ENCODE assay signal across 21 mouse cellular contexts in genomic region chr13:12337752-12338151, GRCm38 (mm10). TPM values are rescaled to one million over a fixed set of nuclear protein-coding genes. Genes with fewer than 3 reads are reported as not detected.
A peak's percentile ranks its signal among the peaks of the same experiment; 100 is the strongest.
DNase-seq lines count a peak whose midpoint lies in the region; ATAC-seq and TF ChIP-seq lines count a peak whose summit lies in the region.
"Had no signal": no experiment of that assay in that cellular context is flagged by ENCODE, and none has a peak within 500 bp of the region (broad histone marks: within the 10 kb centered on the region; RNA-seq: fewer than 3 reads in every experiment).

No protein-coding gene starts in this region.

- H3K79me2 ChIP-seq in heart, adult 2 months (replicated peaks; ENCODE audit: control insufficient read depth, insufficient read depth, low read length): no peaks in the 10 kb centered on the region; the same call in 1 of the 2 replicates

- intact Hi-C loops in heart, adult 2 months (cut with DNase I): loop anchor here (5.0 kb wide), 1 partner anchor 40 kb away; no protein-coding TSS in a partner anchor
- intact Hi-C loops in heart, postnatal 36 days (cut with DNase I): no loop called here

- peaks cover 3% of the 10 kb centered on the region for H3K4me1 ChIP-seq in heart, adult 2 months (ENCODE audit: control insufficient read depth, insufficient read depth, low read length)
- H3K4me1 ChIP-seq in heart, embryonic 14.5 days (ENCODE audit: control insufficient read depth in 2 of 2, insufficient read depth in 2 of 2, low read length in 2 of 2): peaks cover 6 to 28% of the 10 kb centered on the region in 2 experiments
- no peaks in the 10 kb centered on the region for H3K4me1 ChIP-seq in hindbrain, embryonic 11.5 days (replicated peaks; ENCODE audit: control insufficient read depth, insufficient read depth, low read length)
- 0 out of 2 replicates have a peak, but pooled peaks cover 2% of the 10 kb centered on the region for H3K4me1 ChIP-seq in midbrain, embryonic 16.5 days (ENCODE audit: control insufficient read depth, insufficient read depth, low read length)

- peak; percentile 83 for TF ChIP-seq POLR2A in heart, adult 2 months (IDR thresholded peaks at IDR 0.05; ENCODE audit: insufficient read depth, low read depth, low read length)

- H3K4me2 ChIP-seq in heart, embryonic 14.5 days (ENCODE audit: low read length): peak overlapping the region; percentile 81
- H3K4me2 ChIP-seq in hindbrain, embryonic 11.5 days (replicated peaks; ENCODE audit: low read depth, low read length): no peak overlapping the region
- no peak overlapping the region for H3K4me2 ChIP-seq in midbrain, embryonic 16.5 days (ENCODE audit: low read length)
- H3K4me2 ChIP-seq: limb, embryonic 12.5 days; lung, embryonic 15.5 days; midbrain, embryonic 11.5 days; neural tube, embryonic 13.5 days had no signal

- H3K9ac ChIP-seq in heart, adult 2 months (ENCODE audit: low read depth, low read length): peak overlapping the region; percentile 62
- H3K9ac ChIP-seq in heart, embryonic 14.5 days (ENCODE audit: low read length): peak overlapping the region; percentile 93
- no peak overlapping the region for H3K9ac ChIP-seq in hindbrain, embryonic 11.5 days (ENCODE audit: low read depth, low read length)
- no peak overlapping the region for H3K9ac ChIP-seq in midbrain, embryonic 16.5 days (ENCODE audit: low read depth, low read length)
- H3K9ac ChIP-seq: limb, embryonic 12.5 days; liver, embryonic 14.5 days; lung, embryonic 15.5 days; neural tube, embryonic 13.5 days had no signal

- ATAC-seq in heart, embryonic 14.5 days (ENCODE audit: insufficient number of reproducible peaks, insufficient read depth, low FRiP score, low read depth): peak; percentile 82
- ATAC-seq in hindbrain, embryonic 11.5 days (ENCODE audit: low FRiP score): no peak
- ATAC-seq in midbrain, embryonic 16.5 days: no peak
- ATAC-seq: hindbrain, embryonic 16.5 days; intestine, embryonic 16.5 days had no signal

- H3K27ac ChIP-seq in heart, adult 2 months: peak overlapping the region; percentile 94
- H3K27ac ChIP-seq in heart, embryonic 14.5 days (replicated peaks in 1 of 2; ENCODE audit: control insufficient read depth in 1 of 2, insufficient read depth in 1 of 2, low read depth in 2 of 2, low read length in 2 of 2): peak overlapping the region; percentile 97 to 98
- no peak overlapping the region for H3K27ac ChIP-seq in hindbrain, embryonic 11.5 days (ENCODE audit: low read depth, low read length)
- no peak overlapping the region for H3K27ac ChIP-seq in midbrain, embryonic 16.5 days (ENCODE audit: low read length)
- H3K27ac ChIP-seq: forebrain, embryonic 10.5 days; limb, embryonic 12.5 days; liver, embryonic 14.5 days; lung, embryonic 15.5 days; neural tube, embryonic 13.5 days had no signal

- peak; percentile 100 for TF ChIP-seq EP300 in heart, adult 2 months (IDR thresholded peaks at IDR 0.05; ENCODE audit: insufficient read depth, low read depth, low read length)

- no peaks in the 10 kb centered on the region for H3K9me3 ChIP-seq in heart, embryonic 14.5 days (ENCODE audit: control insufficient read depth, low read length)
- H3K9me3 ChIP-seq in hindbrain, embryonic 11.5 days (ENCODE audit: control insufficient read depth, low read length): no peaks in the 10 kb centered on the region
- no peaks in the 10 kb centered on the region for H3K9me3 ChIP-seq in midbrain, embryonic 16.5 days (replicated peaks; ENCODE audit: control insufficient read depth, low read length, poor library complexity, severe bottlenecking)
- H3K9me3 ChIP-seq: forebrain, embryonic 10.5 days; limb, embryonic 12.5 days; lung, embryonic 15.5 days; neural tube, embryonic 13.5 days had no signal

- H3K36me3 ChIP-seq in heart, adult 2 months (ENCODE audit: control insufficient read depth, insufficient read depth, low read length): peaks cover 13% of the 10 kb centered on the region
- peaks cover 38% of the 10 kb centered on the region for H3K36me3 ChIP-seq in heart, embryonic 14.5 days (ENCODE audit: control insufficient read depth, insufficient read depth, low read length)
- H3K36me3 ChIP-seq in hindbrain, embryonic 11.5 days (ENCODE audit: control insufficient read depth, insufficient read depth, low read length): no peaks in the 10 kb centered on the region
- H3K36me3 ChIP-seq in midbrain, embryonic 16.5 days (ENCODE audit: control insufficient read depth, insufficient read depth, low read length): no peaks in the 10 kb centered on the region
- H3K36me3 ChIP-seq: forebrain, embryonic 10.5 days; limb, embryonic 12.5 days; lung, embryonic 15.5 days; neural tube, embryonic 13.5 days had no signal

- no peak for TF ChIP-seq CTCF in heart, adult 2 months (IDR thresholded peaks at IDR 0.05)

- peak overlapping the region; percentile 55 for H3K4me3 ChIP-seq in heart, adult 2 months
- peak overlapping the region; percentile 44 to 72 for H3K4me3 ChIP-seq in heart, embryonic 14.5 days (ENCODE audit: control insufficient read depth in 1 of 2, insufficient read depth in 1 of 2, low read depth in 1 of 2, low read length in 2 of 2)
- H3K4me3 ChIP-seq in hindbrain, embryonic 11.5 days (ENCODE audit: low read depth, low read length): no peak overlapping the region
- H3K4me3 ChIP-seq in midbrain, embryonic 16.5 days (ENCODE audit: low read depth, low read length): no peak overlapping the region
- H3K4me3 ChIP-seq: forebrain, embryonic 10.5 days; limb, embryonic 12.5 days; lung, embryonic 15.5 days; neural tube, embryonic 13.5 days had no signal

- DNase-seq in gastrocnemius, postnatal 25 days: peak; percentile 46
- DNase-seq in heart, adult 2 months: peak; percentile 39 to 80
- DNase-seq in heart, postnatal 36 days: peak; percentile 42 to 57
- no peak for DNase-seq in layer of hippocampus, adult 18-20 months (ENCODE audit: low spot score in 2 of 2)
- no peak for DNase-seq in hindbrain, embryonic 11.5 days (ENCODE audit: low spot score)
- DNase-seq: B cell, adult 2 months; cerebellum, adult 18-20 months; cerebellum, postnatal 25 days; kidney, postnatal 36 days; spleen, adult 18-20 months; thymus, adult 2 months had no signal

- 62% methylated on average over 7 of the region's 7 CpGs for WGBS in heart, adult 2 months
- 22% methylated on average over 7 of the region's 7 CpGs for WGBS in heart, embryonic 14.5 days
- 92% methylated on average over 7 of the region's 7 CpGs for WGBS in hindbrain, embryonic 11.5 days
- WGBS in midbrain, embryonic 16.5 days: 92% methylated on average over 7 of the region's 7 CpGs

- H3K27me3 ChIP-seq in heart, adult 2 months (ENCODE audit: control insufficient read depth, insufficient read depth, low read length): peaks cover 3% of the 10 kb centered on the region; the same call in 1 of the 2 replicates
- no peaks in the 10 kb centered on the region for H3K27me3 ChIP-seq in heart, embryonic 14.5 days (ENCODE audit: control insufficient read depth, insufficient read depth, low read length)
- H3K27me3 ChIP-seq in hindbrain, embryonic 11.5 days (ENCODE audit: control insufficient read depth, insufficient read depth, low read length): no peaks in the 10 kb centered on the region
- no peaks in the 10 kb centered on the region for H3K27me3 ChIP-seq in midbrain, embryonic 16.5 days (ENCODE audit: control insufficient read depth, insufficient read depth, low read depth, low read length)
- H3K27me3 ChIP-seq: lung, embryonic 15.5 days; neural tube, embryonic 13.5 days had no signal

RNA-seq across cellular contexts. Expression of gene Actn2, which starts 2.8 kb away (rescaled TPM):
- total RNA-seq in gastrocnemius, postnatal 25 days (2021): 1,000 to 10,000 TPM; 1,566 to 2,231 TPM
- 1,000 to 10,000 TPM; 1,397 to 1,781 TPM for total RNA-seq in heart, adult 2 months (2021)
- 1,690 and 1,900 TPM in 2 replicates for polyA plus RNA-seq in heart, adult 2 months (2012; rRNA removed)
- 1,376 and 1,533 TPM in 2 replicates for polyA plus RNA-seq in heart, embryonic 14.5 days (2014; fragmentation: Nextera tagmentation; extraction: Ambion mirVana)
- 1,000 to 10,000 TPM; 1,744 to 1,878 TPM for total RNA-seq in heart, postnatal 36 days (2021)
- total RNA-seq in layer of hippocampus, adult 18-20 months (2021): 10 to 100 TPM; 17.7 to 20.5 TPM
- 3.3 and 5.8 TPM in 2 replicates for polyA plus RNA-seq in hindbrain, embryonic 11.5 days (2014; fragmentation: Nextera tagmentation; extraction: Ambion mirVana)
- polyA plus RNA-seq in midbrain, embryonic 16.5 days (2015; fragmentation: Nextera tagmentation; extraction: Ambion mirVana): 3.3 and 3.5 TPM in 2 replicates

RNA-seq across cellular contexts. Expression of gene Heatr1, which starts 57.1 kb away (rescaled TPM):
- 10 to 100 TPM; 10.1 to 16.4 TPM for total RNA-seq in gastrocnemius, postnatal 25 days (2021)
- 10 to 100 TPM; 16.1 TPM for total RNA-seq in heart, adult 2 months (2021)
- 7.4 and 11.8 TPM in 2 replicates for polyA plus RNA-seq in heart, adult 2 months (2012; rRNA removed)
- polyA plus RNA-seq in heart, embryonic 14.5 days (2014; fragmentation: Nextera tagmentation; extraction: Ambion mirVana): 9.9 and 12.0 TPM in 2 replicates
- 10 to 100 TPM; 14.3 to 15.2 TPM for total RNA-seq in heart, postnatal 36 days (2021)
- 10 to 100 TPM; 31.0 to 35.0 TPM for total RNA-seq in layer of hippocampus, adult 18-20 months (2021)
- polyA plus RNA-seq in hindbrain, embryonic 11.5 days (2014; fragmentation: Nextera tagmentation; extraction: Ambion mirVana): 36.2 and 37.2 TPM in 2 replicates
- 10.3 and 14.7 TPM in 2 replicates for polyA plus RNA-seq in midbrain, embryonic 16.5 days (2015; fragmentation: Nextera tagmentation; extraction: Ambion mirVana)

Comparison
In these comparisons a context has a peak if more than half of its experiments do, and no peak if none do; other contexts are left out.
1. DNase-seq: peak in gastrocnemius, postnatal 25 days (single experiment), heart, adult 2 months (2 of 2) and heart, postnatal 36 days (2 of 2); none in layer of hippocampus, adult 18-20 months (0 of 2) and hindbrain, embryonic 11.5 days (single experiment).
2. H3K27ac ChIP-seq: peak in heart, adult 2 months (single experiment) and heart, embryonic 14.5 days (2 of 2); none in hindbrain, embryonic 11.5 days (single experiment) and midbrain, embryonic 16.5 days (single experiment).
3. H3K4me3 ChIP-seq: peak in heart, adult 2 months (single experiment) and heart, embryonic 14.5 days (2 of 2); none in hindbrain, embryonic 11.5 days (single experiment) and midbrain, embryonic 16.5 days (single experiment).
4. H3K9ac ChIP-seq: peak in heart, adult 2 months (single experiment) and heart, embryonic 14.5 days (single experiment); none in hindbrain, embryonic 11.5 days (single experiment) and midbrain, embryonic 16.5 days (single experiment).
5. RNA of gene Actn2, which starts 2.8 kb away (total RNA-seq): 1,566 to 2,231 TPM in gastrocnemius, postnatal 25 days, 1,744 to 1,878 TPM in heart, postnatal 36 days and 1,397 to 1,781 TPM in heart, adult 2 months; 17.7 to 20.5 TPM in layer of hippocampus, adult 18-20 months; every median in the first group is over 10 times any median in the second.